Mouse (Mus musculus): ENCODE data around the gene Btf3.
A peak's percentile ranks its signal among the peaks of the same experiment; 100 is the strongest.

DNA sequence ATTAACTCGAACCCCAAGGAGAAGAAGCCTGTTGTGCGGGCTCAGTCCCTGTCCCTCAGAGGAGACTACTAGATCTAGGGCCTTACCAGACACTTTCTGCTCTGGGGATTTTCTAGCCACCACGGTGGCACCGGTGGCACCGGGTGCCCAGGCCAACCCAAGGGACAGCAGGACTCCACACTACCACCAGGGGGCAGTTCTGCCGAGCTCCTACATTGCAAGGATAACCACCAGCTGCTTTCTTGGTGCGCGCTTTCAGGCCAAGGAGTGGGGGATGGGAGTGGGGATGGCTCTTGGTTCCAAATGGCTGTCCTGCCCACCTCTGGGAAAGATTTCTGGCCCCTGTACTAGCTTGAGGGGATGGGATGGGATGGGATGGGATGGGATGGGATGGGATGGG lies 34.7 kb upstream of the Btf3 start:
- TF ChIP-seq ZC3H11A (IDR thresholded peaks at IDR 0.05; ENCODE audit: borderline replicate concordance, low read depth, low read length), result peak; percentile 26; the same call in 1 of the 2 replicates
- no peak for TF ChIP-seq ZNF384 (IDR thresholded peaks at IDR 0.05; ENCODE audit: low read depth, low read length)
- no peak for TF ChIP-seq CHD2 (IDR thresholded peaks at IDR 0.05; ENCODE audit: low read depth, low read length)
